Mouse (Mus musculus): ENCODE data around the gene Tnfsf11. TPM values are rescaled to one million over a fixed set of nuclear protein-coding genes. Genes with fewer than 3 reads are reported as not detected.

Tnfsf11 gene
- polyA plus RNA-seq, 1 experiment from 2014 or later: 0.05 TPM

GRCm38 (mm10) chr14:78323356-78323755 lies 15.5 kb upstream of the Tnfsf11 start:
- TF ChIP-seq CTCF (IDR thresholded peaks at IDR 0.05) (no peak), EP300 (IDR thresholded peaks at IDR 0.05) (no peak)
- WGBS: 50% methylated on average over 1 of the region's 1 CpGs

GRCm38 (mm10) chr14:78322916-78323315 lies 15.1 kb upstream of the Tnfsf11 start:
- Histone ChIP-seq H3K36me3 (ENCODE audit: insufficient read depth, low read length) (no peaks in the 10 kb centered on the region), H3K27me3 (replicated peaks; ENCODE audit: insufficient read depth, low read length) (no peaks in the 10 kb centered on the region), H3K9me3 (ENCODE audit: low read length) (no peaks in the 10 kb centered on the region), H3K9ac (replicated peaks; ENCODE audit: low read depth) (no peak overlapping the region), H3K27ac (ENCODE audit: low read length) (no peak overlapping the region), H3K4me3 (ENCODE audit: low read depth, low read length) (no peak overlapping the region), H3K4me2 (replicated peaks; ENCODE audit: low read depth, low read length) (no peak overlapping the region), H3K4me1 (ENCODE audit: insufficient read depth, low read depth, low read length) (no peaks in the 10 kb centered on the region)
- 75% methylated on average over 9 of the region's 9 CpGs for WGBS
- DNase-seq (ENCODE audit: low spot score) (no peak), ATAC-seq (no peak)
- TF ChIP-seq CTCF (IDR thresholded peaks at IDR 0.05): no peak

More at GRCm38 (mm10) chr14:78323356-78323755, 15.5 kb upstream of the Tnfsf11 start:
- H3K4me3 ChIP-seq (ENCODE audit: low read depth, low read length): no peak overlapping the region
- H3K27ac ChIP-seq (ENCODE audit: low read length): no peak overlapping the region
- H3K4me2 ChIP-seq (replicated peaks; ENCODE audit: low read depth, low read length): no peak overlapping the region
- ATAC-seq: no peak
- no peak for DNase-seq (ENCODE audit: low spot score)
- no peaks in the 10 kb centered on the region for H3K4me1 ChIP-seq (ENCODE audit: insufficient read depth, low read depth, low read length)
- H3K9me3 ChIP-seq (ENCODE audit: low read length): no peaks in the 10 kb centered on the region
- H3K36me3 ChIP-seq (ENCODE audit: insufficient read depth, low read length): no peaks in the 10 kb centered on the region
- H3K9ac ChIP-seq (replicated peaks; ENCODE audit: low read depth): no peak overlapping the region
- no peaks in the 10 kb centered on the region for H3K27me3 ChIP-seq (replicated peaks; ENCODE audit: insufficient read depth, low read length)

DNA sequence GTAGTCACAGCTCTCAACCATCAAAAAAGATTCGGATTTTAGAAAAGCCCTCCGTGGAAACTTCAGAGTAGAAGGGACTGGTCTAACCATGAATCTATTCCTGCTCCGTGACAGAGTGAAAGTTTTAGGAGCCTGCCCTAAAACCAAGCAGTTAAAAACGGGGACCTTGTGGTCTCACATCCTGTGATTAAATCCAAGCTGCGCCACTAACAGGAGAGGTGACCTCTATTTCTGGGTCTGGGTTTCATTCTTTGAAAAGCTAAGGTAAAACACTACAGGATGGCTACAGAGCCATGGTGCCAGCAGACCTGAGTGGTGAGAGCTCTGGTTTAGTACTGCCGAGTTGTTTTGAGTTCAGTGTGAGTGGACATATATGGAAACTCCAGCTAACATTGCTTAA lies 12.4 kb upstream of the Tnfsf11 start:
- Histone ChIP-seq H3K27ac (ENCODE audit: low read length) (no peak overlapping the region), H3K36me3 (ENCODE audit: insufficient read depth, low read length) (no peaks in the 10 kb centered on the region), H3K4me2 (replicated peaks; ENCODE audit: low read depth, low read length) (no peak overlapping the region), H3K9ac (replicated peaks; ENCODE audit: low read depth) (no peak overlapping the region), H3K9me3 (ENCODE audit: low read length) (no peaks in the 10 kb centered on the region), H3K4me3 (ENCODE audit: low read depth, low read length) (no peak overlapping the region), H3K4me1 (ENCODE audit: insufficient read depth, low read depth, low read length) (no peaks in the 10 kb centered on the region), H3K27me3 (replicated peaks; ENCODE audit: insufficient read depth, low read length) (no peaks in the 10 kb centered on the region)
- 75% methylated on average over 6 of the region's 6 CpGs for WGBS
- no peak for ATAC-seq
- TF ChIP-seq CTCF (IDR thresholded peaks at IDR 0.05): no peak
- no peak for TF ChIP-seq EP300 (IDR thresholded peaks at IDR 0.05)
- DNase-seq (ENCODE audit: low spot score): no peak

- no peak for TF ChIP-seq CTCF (IDR thresholded peaks at IDR 0.05)
- TF ChIP-seq EP300 (IDR thresholded peaks at IDR 0.05): no peak
- H3K4me3 ChIP-seq (ENCODE audit: low read depth, low read length): no peak overlapping the region
- no peaks in the 10 kb centered on the region for H3K36me3 ChIP-seq (ENCODE audit: insufficient read depth, low read length)
- no peaks in the 10 kb centered on the region for H3K9me3 ChIP-seq (ENCODE audit: low read length)
- ATAC-seq (no peak), DNase-seq (ENCODE audit: low spot score) (no peak)
- H3K27ac ChIP-seq (ENCODE audit: low read length): no peak overlapping the region
- no peak overlapping the region for H3K9ac ChIP-seq (replicated peaks; ENCODE audit: low read depth)
- no peak overlapping the region for H3K4me2 ChIP-seq (replicated peaks; ENCODE audit: low read depth, low read length)
- H3K27me3 ChIP-seq (replicated peaks; ENCODE audit: insufficient read depth, low read length): no peaks in the 10 kb centered on the region
- H3K4me1 ChIP-seq (ENCODE audit: insufficient read depth, low read depth, low read length): no peaks in the 10 kb centered on the region
- WGBS: 41% methylated on average over 5 of the region's 5 CpGs
These were observed 11.7 kb upstream of the Tnfsf11 start for GRCm38 (mm10) chr14:78319580-78319979.

DNA sequence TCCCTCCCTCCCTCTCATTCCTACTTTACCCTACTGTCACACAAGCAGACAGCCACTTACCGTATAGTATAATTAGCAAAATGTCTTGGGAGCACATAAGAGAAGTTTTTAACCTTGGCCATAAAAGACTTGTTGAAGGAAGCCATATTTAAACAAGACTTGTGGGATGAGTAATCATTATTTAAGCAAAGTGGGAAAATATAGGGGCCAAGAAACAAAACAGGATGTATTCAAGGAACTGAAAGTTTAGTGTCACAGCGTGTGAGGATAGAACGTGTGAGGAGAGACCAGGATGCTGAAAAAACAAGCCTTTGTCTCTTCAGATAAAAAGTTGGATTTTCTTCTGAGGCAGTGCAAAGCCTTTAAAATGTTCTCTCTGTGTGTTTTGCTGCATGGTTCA lies 11.2 kb upstream of the Tnfsf11 start:
- H3K4me3 ChIP-seq (ENCODE audit: low read depth, low read length): no peak overlapping the region
- H3K9me3 ChIP-seq (ENCODE audit: low read length): no peaks in the 10 kb centered on the region
- no peaks in the 10 kb centered on the region for H3K27me3 ChIP-seq (replicated peaks; ENCODE audit: insufficient read depth, low read length)
- TF ChIP-seq CTCF (IDR thresholded peaks at IDR 0.05) (no peak), EP300 (IDR thresholded peaks at IDR 0.05) (no peak)
- no peak for ATAC-seq
- H3K36me3 ChIP-seq (ENCODE audit: insufficient read depth, low read length): no peaks in the 10 kb centered on the region
- no peak overlapping the region for H3K9ac ChIP-seq (replicated peaks; ENCODE audit: low read depth)
- no peaks in the 10 kb centered on the region for H3K4me1 ChIP-seq (ENCODE audit: insufficient read depth, low read depth, low read length)
- no peak overlapping the region for H3K4me2 ChIP-seq (replicated peaks; ENCODE audit: low read depth, low read length)
- 56% methylated on average over 3 of the region's 3 CpGs for WGBS
- DNase-seq (ENCODE audit: low spot score): no peak
- no peak overlapping the region for H3K27ac ChIP-seq (ENCODE audit: low read length)

GRCm38 (mm10) chr14:78317623-78318022 lies 9.8 kb upstream of the Tnfsf11 start:
- Histone ChIP-seq H3K9me3 (ENCODE audit: low read length) (no peaks in the 10 kb centered on the region), H3K4me1 (ENCODE audit: insufficient read depth, low read depth, low read length) (no peaks in the 10 kb centered on the region), H3K4me3 (ENCODE audit: low read depth, low read length) (no peak overlapping the region), H3K9ac (replicated peaks; ENCODE audit: low read depth) (no peak overlapping the region), H3K36me3 (ENCODE audit: insufficient read depth, low read length) (no peaks in the 10 kb centered on the region), H3K4me2 (replicated peaks; ENCODE audit: low read depth, low read length) (no peak overlapping the region), H3K27ac (ENCODE audit: low read length) (no peak overlapping the region), H3K27me3 (replicated peaks; ENCODE audit: insufficient read depth, low read length) (no peaks in the 10 kb centered on the region)
- no peak for TF ChIP-seq EP300 (IDR thresholded peaks at IDR 0.05)
- TF ChIP-seq CTCF (IDR thresholded peaks at IDR 0.05): no peak
- DNase-seq (ENCODE audit: low spot score) (no peak), ATAC-seq (no peak)
- 66% methylated on average over 5 of the region's 5 CpGs for WGBS

DNA sequence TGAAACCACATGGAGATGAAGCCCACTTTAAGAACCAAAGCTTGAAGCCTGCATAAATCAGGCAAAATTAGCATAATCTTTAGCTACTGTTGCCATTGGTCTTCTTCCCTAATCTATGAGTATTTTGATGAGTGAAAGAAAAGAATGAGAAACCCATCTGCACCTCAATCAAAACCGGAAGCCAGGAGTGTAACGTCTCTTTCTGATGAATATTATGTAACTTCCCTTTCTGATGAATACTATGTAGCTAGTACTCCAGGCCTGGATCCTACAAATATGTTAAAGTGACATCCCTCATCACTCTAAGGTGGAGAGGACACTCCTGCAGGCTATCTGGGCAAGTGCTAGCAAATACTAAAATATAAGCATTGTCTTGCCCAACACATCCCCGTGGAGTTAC lies 6.9 kb downstream of the Tnfsf11 start:
- TF ChIP-seq EP300 (IDR thresholded peaks at IDR 0.05): no peak
- H3K9ac ChIP-seq (replicated peaks; ENCODE audit: low read depth): no peak overlapping the region
- H3K4me2 ChIP-seq (replicated peaks; ENCODE audit: low read depth, low read length): no peak overlapping the region
- H3K4me3 ChIP-seq (ENCODE audit: low read depth, low read length): no peak overlapping the region
- no peaks in the 10 kb centered on the region for H3K9me3 ChIP-seq (ENCODE audit: low read length)
- H3K4me1 ChIP-seq (ENCODE audit: insufficient read depth, low read depth, low read length): no peaks in the 10 kb centered on the region
- ATAC-seq (no peak), DNase-seq (ENCODE audit: low spot score) (no peak)
- 0 out of 2 replicates have a peak, but pooled peaks cover under 1% of the 10 kb centered on the region for H3K27me3 ChIP-seq (replicated peaks; ENCODE audit: insufficient read depth, low read length)
- no peaks in the 10 kb centered on the region for H3K36me3 ChIP-seq (ENCODE audit: insufficient read depth, low read length)
- no peak overlapping the region for H3K27ac ChIP-seq (ENCODE audit: low read length)
- WGBS: 82% methylated on average over 3 of the region's 3 CpGs

Data from lung, postnatal 0 days (tissue).